Mouse (Mus musculus): ENCODE measurements at regions not wholly inside any gene's neighbourhood (a gene's known extent, or its start where the extent isn't known, plus 50 kb on each side); places are given as distances from the start of the nearest gene placed in this dataset.
A peak's percentile ranks its signal among the peaks of the same experiment; 100 is the strongest.
"Not testable (repeated sequence)": the region's sequence is repeated elsewhere in the genome, so short reads cannot be mapped to it uniquely, and the experiment has no call there.

DNA sequence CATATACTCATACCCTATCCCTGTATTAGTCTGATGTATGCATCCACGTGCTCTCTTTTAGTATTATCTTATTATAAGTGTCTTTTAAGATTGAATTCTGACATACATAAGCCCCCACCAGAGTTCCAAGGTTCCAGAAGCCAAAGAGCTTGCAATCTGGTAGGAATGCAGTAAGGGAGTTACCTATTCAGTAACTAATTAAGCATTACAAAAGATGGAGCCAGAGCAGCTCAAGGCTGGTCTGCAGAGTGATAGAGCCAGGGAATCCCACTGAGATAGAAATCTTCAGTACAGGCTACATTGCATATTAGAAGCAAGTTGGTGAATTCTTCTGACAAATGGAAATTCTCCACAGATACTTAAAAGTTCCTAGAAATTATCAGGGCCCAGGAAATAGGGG lies 790.7 kb downstream of the Prdm13 start:
- 6% methylated on average over 1 of the region's 1 CpGs for WGBS
- not testable (repeated sequence) for H3K27ac ChIP-seq (ENCODE audit: low read length); H3K9ac ChIP-seq (replicated peaks; ENCODE audit: low read depth, low read length); H3K4me2 ChIP-seq (ENCODE audit: low read length); H3K36me3 ChIP-seq (ENCODE audit: control insufficient read depth, insufficient read depth); H3K4me1 ChIP-seq (replicated peaks; ENCODE audit: control insufficient read depth, insufficient read depth, low read length); ATAC-seq; H3K4me3 ChIP-seq (replicated peaks; ENCODE audit: low read length); H3K27me3 ChIP-seq (replicated peaks; ENCODE audit: control insufficient read depth, insufficient read depth, low read length); H3K9me3 ChIP-seq (ENCODE audit: control insufficient read depth, low read length)

DNA sequence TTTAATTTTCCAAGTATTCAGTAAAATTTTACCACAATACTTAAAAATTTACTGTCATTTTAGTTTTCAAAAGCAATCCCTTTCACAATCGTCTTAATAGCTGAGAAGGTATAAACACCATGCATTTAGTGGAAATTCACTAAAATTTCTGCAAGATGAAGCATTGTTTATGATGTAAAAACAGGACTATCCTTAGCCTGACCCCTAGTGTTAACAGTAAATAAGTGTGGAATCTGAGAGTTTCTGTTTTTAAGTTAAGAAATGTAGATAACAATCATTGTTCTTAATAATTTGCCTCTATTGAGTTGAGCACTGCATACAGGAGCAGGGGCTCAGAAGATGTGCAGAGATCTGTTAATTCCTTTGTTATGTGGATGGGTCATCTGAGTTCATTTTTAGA lies 791.9 kb downstream of the Prdm13 start:
- Histone ChIP-seq H3K4me2 (ENCODE audit: low read length) (no peak overlapping the region), H3K4me3 (replicated peaks; ENCODE audit: low read length) (no peak overlapping the region), H3K4me1 (replicated peaks; ENCODE audit: control insufficient read depth, insufficient read depth, low read length) (no peaks in the 10 kb centered on the region), H3K27me3 (replicated peaks; ENCODE audit: control insufficient read depth, insufficient read depth, low read length) (no peaks in the 10 kb centered on the region), H3K9me3 (ENCODE audit: control insufficient read depth, low read length) (no peaks in the 10 kb centered on the region), H3K9ac (replicated peaks; ENCODE audit: low read depth, low read length) (no peak overlapping the region), H3K36me3 (ENCODE audit: control insufficient read depth, insufficient read depth) (no peaks in the 10 kb centered on the region), H3K27ac (ENCODE audit: low read length) (no peak overlapping the region)
- WGBS = 55% methylated on average over 1 of the region's 1 CpGs
- no peak for ATAC-seq

DNA sequence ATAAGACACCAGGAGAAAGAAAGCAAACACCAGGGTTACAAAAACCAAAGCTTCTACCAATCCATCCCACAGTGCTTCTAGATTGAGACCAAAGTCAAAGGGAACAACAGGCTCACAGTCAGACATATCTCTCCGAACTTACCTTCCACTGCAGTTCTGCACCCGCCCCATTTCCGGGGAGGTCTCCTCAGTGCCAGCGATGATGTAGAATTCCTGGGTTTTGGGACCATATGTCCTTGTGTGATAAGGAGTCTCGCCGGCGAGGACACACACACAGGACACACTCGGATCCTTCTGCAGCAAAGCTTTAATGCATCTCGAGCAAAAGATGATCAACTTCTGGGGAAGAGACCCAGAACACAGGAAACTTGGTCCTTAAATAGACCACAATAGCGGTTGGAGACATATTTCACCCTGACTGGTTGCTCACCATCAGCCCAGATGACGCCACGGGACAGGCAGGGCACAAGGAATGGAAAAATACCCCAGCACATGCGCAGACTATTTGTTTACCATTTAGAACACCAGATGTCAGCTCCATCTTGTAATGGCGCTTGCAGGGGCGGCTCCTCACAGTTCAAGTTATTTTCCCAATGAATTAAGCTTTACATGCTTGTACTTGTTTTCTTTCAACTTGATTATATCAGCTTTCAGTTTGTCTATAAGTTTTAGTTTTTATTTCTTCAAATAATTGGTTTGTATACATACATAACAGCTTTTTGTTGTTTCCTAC lies 824.9 kb downstream of the Prdm13 start:
- Histone ChIP-seq H3K4me2 (ENCODE audit: low read length) (no peak overlapping the region), H3K9me3 (ENCODE audit: control insufficient read depth, low read length) (no peaks in the 10 kb centered on the region; the same call in 1 of the 2 replicates), H3K4me3 (replicated peaks; ENCODE audit: low read length) (no peak overlapping the region), H3K9ac (replicated peaks; ENCODE audit: low read depth, low read length) (no peak overlapping the region), H3K27me3 (replicated peaks; ENCODE audit: control insufficient read depth, insufficient read depth, low read length) (no peaks in the 10 kb centered on the region), H3K36me3 (ENCODE audit: control insufficient read depth, insufficient read depth) (no peaks in the 10 kb centered on the region), H3K4me1 (replicated peaks; ENCODE audit: control insufficient read depth, insufficient read depth, low read length) (no peaks in the 10 kb centered on the region), H3K27ac (ENCODE audit: low read length) (no peak overlapping the region)
- ATAC-seq = no peak
- 95% methylated on average over 15 of the region's 15 CpGs for WGBS

DNA sequence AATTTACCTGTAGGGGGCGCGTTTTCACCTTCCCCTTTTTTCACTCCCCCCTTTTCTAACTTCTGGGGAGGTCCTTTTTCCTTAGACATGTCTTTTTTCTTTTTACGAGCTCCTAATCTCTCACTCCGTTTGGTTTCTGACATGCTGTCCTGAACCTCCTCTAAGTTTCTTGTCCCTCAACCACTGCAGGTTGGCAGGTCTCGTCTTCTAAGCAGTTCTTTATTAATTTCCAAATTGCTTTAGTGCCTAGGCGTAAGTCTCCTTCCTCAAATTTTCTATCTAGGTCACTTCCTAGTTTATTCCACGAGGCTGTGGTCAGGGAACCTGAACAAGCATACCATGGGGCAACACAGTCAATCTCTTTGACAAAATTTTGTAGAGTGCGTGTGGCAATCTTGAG lies 825.7 kb downstream of the Prdm13 start:
- H3K27me3 ChIP-seq (replicated peaks; ENCODE audit: control insufficient read depth, insufficient read depth, low read length); H3K4me1 ChIP-seq (replicated peaks; ENCODE audit: control insufficient read depth, insufficient read depth, low read length); H3K4me2 ChIP-seq (ENCODE audit: low read length); H3K4me3 ChIP-seq (replicated peaks; ENCODE audit: low read length); H3K27ac ChIP-seq (ENCODE audit: low read length); H3K36me3 ChIP-seq (ENCODE audit: control insufficient read depth, insufficient read depth); ATAC-seq; H3K9me3 ChIP-seq (ENCODE audit: control insufficient read depth, low read length); H3K9ac ChIP-seq (replicated peaks; ENCODE audit: low read depth, low read length): not testable (repeated sequence)
- WGBS = 81% methylated on average over 8 of the region's 8 CpGs

DNA sequence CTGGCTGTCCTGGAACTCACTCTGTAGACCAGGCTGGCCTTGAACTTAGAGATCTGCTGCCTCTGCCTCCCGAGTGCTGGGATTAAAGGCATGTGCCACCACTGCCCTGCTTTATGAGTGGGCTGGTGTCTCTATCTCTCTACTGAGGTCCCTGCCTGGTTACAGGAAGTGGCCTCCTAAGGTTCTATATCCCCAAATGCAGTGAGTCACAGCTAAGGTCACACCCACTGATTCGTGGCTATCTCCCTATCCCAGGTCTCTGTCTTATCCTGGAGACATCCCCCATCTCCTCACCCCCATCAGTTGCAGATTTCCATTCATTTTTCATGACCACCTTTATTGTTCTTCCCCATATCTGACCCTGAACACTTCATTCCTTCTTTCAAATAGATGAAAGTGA lies 837.3 kb downstream of the Prdm13 start:
- Histone ChIP-seq H3K9ac (replicated peaks; ENCODE audit: low read depth, low read length) (no peak overlapping the region), H3K27ac (ENCODE audit: low read length) (no peak overlapping the region), H3K27me3 (replicated peaks; ENCODE audit: control insufficient read depth, insufficient read depth, low read length) (no peaks in the 10 kb centered on the region), H3K4me2 (ENCODE audit: low read length) (no peak overlapping the region), H3K4me1 (replicated peaks; ENCODE audit: control insufficient read depth, insufficient read depth, low read length) (no peaks in the 10 kb centered on the region), H3K36me3 (ENCODE audit: control insufficient read depth, insufficient read depth) (no peaks in the 10 kb centered on the region), H3K9me3 (ENCODE audit: control insufficient read depth, low read length) (no peaks in the 10 kb centered on the region), H3K4me3 (replicated peaks; ENCODE audit: low read length) (no peak overlapping the region)
- no peak for ATAC-seq
- 71% methylated on average over 2 of the region's 2 CpGs for WGBS

DNA sequence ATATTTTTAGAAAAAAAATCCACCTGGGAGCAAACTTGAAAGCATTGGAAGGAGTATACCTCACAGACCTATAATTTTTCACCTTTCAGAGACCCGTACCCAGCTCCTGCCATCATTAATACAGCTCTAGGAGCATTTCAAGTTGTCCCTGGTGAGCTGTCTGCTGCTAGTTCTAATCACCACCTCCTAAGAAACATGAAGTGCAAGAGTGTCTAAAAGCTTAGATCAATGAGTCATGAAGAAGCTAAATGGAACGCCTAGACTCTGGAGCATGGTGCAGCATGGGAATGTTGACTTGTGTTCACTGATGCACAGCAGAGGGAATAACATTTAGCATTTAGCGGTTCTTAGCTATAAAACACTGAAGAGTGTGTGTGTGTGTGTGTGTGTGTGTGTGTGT lies 841.2 kb downstream of the Prdm13 start:
- no peaks in the 10 kb centered on the region for H3K9me3 ChIP-seq (ENCODE audit: control insufficient read depth, low read length)
- no peak overlapping the region for H3K4me3 ChIP-seq (replicated peaks; ENCODE audit: low read length)
- no peak overlapping the region for H3K4me2 ChIP-seq (ENCODE audit: low read length)
- H3K27me3 ChIP-seq (replicated peaks; ENCODE audit: control insufficient read depth, insufficient read depth, low read length) = no peaks in the 10 kb centered on the region
- no peaks in the 10 kb centered on the region for H3K36me3 ChIP-seq (ENCODE audit: control insufficient read depth, insufficient read depth)
- no peak overlapping the region for H3K27ac ChIP-seq (ENCODE audit: low read length)
- H3K9ac ChIP-seq (replicated peaks; ENCODE audit: low read depth, low read length) = no peak overlapping the region
- 86% methylated on average over 3 of the region's 3 CpGs for WGBS
- no peaks in the 10 kb centered on the region for H3K4me1 ChIP-seq (replicated peaks; ENCODE audit: control insufficient read depth, insufficient read depth, low read length)
- peak; percentile 59 for ATAC-seq
